Mouse (Mus musculus) E14TG2a.4 (cell line): Measurements from ENCODE around the gene Rftn1.

Experiments
- H3K27me3 ChIP-seq: 2 replicates; pipeline ENCODE4 v1.6.1; 2014; ENCODE audit warnings: low read length, control low read depth; ENCODE audit not compliant: insufficient read depth
- H3K36me3 ChIP-seq: 2 replicates; pipeline ENCODE4 v1.6.1; 2014; ENCODE audit warnings: low read length, control low read depth; ENCODE audit not compliant: insufficient read depth
- H3K4me1 ChIP-seq: replicated peaks from 2 replicates; pipeline ENCODE4 v1.6.1; 2014; ENCODE audit warnings: low read depth, low read length, control low read depth
- H3K4me3 ChIP-seq: replicated peaks from 2 replicates; pipeline ENCODE4 v1.5.1; 2014; ENCODE audit warnings: mild to moderate bottlenecking, low read length
- H3K9me3 ChIP-seq: 2 replicates; pipeline ENCODE4 v1.6.1; 2014; ENCODE audit warnings: low read length, control low read depth
- CTCF ChIP-seq: conservative IDR thresholded peaks from 2 replicates; pipeline ENCODE4 v1.5.1; 2014; ENCODE audit warnings: low read length
- NANOG ChIP-seq: IDR thresholded peaks from 2 replicates; pipeline ENCODE4 v1.6.1; 2014; ENCODE audit warnings: borderline replicate concordance, low read length, mixed read lengths
- POU5F1 ChIP-seq: IDR thresholded peaks from 2 replicates; pipeline ENCODE4 v1.6.1; 2014; ENCODE audit warnings: low read length, borderline replicate concordance

Gene Rftn1

DNA sequence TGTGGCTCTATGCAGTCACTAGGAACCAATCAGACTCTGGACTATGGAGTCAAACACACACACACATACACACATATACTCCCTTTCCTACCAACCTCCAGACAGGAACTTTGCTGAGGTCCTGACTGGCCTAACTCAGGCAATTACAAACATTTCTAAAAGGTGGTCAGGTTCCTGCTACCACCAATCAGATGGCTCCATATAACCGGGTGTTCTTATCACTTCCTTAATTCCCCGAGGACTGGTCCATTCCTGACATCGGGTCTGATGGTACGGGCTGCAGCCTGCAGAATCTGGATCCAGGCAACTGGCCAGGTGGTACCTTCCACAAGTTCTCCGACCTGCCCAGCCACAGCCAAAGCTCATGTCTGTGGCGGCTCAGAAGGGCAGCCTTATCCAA lies 226.0 kb downstream of the Rftn1 start:
- Histone ChIP-seq H3K4me3 (no peak overlapping the region), H3K4me1 (peaks cover 6% of the 10 kb centered on the region), H3K9me3 (peaks cover 6% of the 10 kb centered on the region), H3K36me3 (no peaks in the 10 kb centered on the region), H3K27me3 (no peaks in the 10 kb centered on the region; the same call in 1 of the 2 replicates)
- no peak for TF ChIP-seq POU5F1
- no peak for TF ChIP-seq NANOG
- TF ChIP-seq CTCF, result no peak

DNA sequence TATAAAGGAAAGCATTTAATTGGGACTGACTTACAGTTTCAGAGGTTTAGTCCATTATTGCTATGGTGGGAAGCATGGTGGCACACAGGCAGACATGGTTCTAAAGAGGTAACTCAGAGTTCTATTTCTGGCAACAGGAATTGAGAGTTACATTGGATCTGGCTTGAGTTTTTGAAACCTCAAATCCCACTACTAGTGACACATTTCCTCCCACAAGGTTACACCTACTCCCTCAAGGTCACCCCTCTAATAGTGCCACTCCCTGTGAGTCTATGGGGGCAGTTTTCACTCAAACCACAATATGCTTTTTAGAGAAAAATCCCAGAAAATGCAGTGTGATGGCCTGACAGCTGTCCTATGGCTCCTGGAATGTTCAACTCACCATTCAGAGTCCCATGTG lies 231.5 kb downstream of the Rftn1 start:
- peaks cover 9% of the 10 kb centered on the region for H3K9me3 ChIP-seq
- H3K36me3 ChIP-seq, result no peaks in the 10 kb centered on the region
- H3K4me3 ChIP-seq, result no peak overlapping the region
- H3K27me3 ChIP-seq, result no peaks in the 10 kb centered on the region
- no peaks in the 10 kb centered on the region for H3K4me1 ChIP-seq
- TF ChIP-seq POU5F1 (no peak), NANOG (no peak), CTCF (no peak)

DNA sequence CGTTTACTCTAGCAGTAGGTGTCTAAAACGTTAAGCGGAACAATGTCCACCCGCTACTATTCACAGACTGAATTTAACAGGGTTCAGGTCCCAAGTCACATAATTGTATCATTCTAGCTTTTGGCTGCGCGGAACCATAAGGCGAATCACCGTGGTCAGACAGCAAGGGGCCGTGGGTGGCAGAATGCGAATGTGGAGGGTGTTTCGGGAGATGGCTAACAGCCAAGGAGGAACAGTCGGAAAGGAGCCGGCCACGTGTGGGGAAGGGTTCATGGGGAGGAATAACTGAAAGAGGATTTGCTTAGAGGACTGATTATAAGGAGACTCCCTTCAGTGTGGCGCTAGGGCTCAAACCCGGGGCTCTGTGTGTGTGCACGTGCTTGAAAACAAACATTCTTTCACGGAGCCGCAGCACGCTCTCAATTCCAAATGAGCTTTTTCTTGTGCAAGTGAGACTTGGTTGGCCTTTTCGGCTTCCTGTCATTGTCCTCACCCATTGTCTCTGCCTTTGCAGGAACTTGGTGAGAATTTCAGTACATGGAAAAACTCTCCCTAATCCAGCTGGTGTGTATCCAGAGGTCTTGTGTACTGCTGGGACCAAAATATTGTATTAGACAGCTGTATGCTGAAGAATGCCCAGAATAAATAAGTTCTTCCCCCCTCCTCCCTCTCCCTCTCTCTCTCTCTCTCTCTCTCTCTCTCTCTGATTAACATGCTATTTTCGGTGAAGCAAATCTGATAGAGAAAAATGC lies 238.4 kb downstream of the Rftn1 start:
- Histone ChIP-seq H3K4me3 (no peak overlapping the region), H3K27me3 (no peaks in the 10 kb centered on the region; the same call in 1 of the 2 replicates), H3K9me3 (no peaks in the 10 kb centered on the region), H3K36me3 (no peaks in the 10 kb centered on the region), H3K4me1 (peaks cover 6% of the 10 kb centered on the region; the same call in 1 of the 2 replicates)
- TF ChIP-seq CTCF (no peak; the same call in 1 of the 2 replicates), POU5F1 (no peak), NANOG (no peak)

DNA sequence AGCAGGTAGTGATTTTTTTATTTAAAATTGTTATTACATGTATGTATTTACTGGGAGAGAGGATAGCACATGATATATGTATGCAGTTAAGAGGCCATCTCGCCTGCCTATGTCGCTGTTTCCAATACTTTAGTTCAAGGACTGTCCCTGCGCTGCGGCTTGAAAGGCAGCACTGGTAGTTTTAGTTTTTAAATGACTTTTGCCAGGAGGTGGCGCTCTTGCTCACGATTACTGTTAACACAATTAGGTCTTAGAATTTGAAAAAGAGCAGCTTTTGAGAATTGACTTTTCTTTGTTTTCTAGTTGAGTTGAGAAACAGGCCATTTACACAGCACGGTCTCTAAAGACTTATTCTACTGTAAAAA lies 239.0 kb downstream of the Rftn1 start:
- no peaks in the 10 kb centered on the region for H3K36me3 ChIP-seq
- H3K4me1 ChIP-seq, result peaks cover 6% of the 10 kb centered on the region; the same call in 1 of the 2 replicates
- TF ChIP-seq NANOG, result no peak
- peak; percentile 41 for TF ChIP-seq CTCF
- no peaks in the 10 kb centered on the region; the same call in 1 of the 2 replicates for H3K27me3 ChIP-seq
- no peaks in the 10 kb centered on the region for H3K9me3 ChIP-seq
- H3K4me3 ChIP-seq, result no peak overlapping the region

DNA sequence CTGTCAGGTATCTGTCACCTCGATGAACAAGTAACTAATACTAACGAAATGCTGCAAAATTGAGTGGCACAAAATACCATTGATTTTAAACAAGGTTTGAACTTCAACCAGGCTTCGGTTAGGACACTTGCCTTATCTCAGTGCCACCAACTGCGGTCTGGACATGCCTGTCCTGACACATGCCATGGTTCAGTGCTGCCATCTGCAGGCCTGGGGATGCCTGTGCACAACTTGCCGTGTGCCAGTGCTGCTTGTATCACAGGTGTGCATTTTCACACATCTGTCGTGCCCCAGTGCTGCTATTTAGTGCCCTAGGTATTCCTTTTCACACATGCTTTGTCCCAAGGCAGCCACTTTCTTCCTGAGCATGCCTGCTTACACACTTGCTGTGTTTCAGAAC lies 247.8 kb downstream of the Rftn1 start:
- TF ChIP-seq POU5F1, result no peak
- peak; percentile 32 for TF ChIP-seq CTCF
- H3K9me3 ChIP-seq, result peaks cover 31% of the 10 kb centered on the region
- no peaks in the 10 kb centered on the region for H3K36me3 ChIP-seq
- no peaks in the 10 kb centered on the region for H3K4me1 ChIP-seq
- no peaks in the 10 kb centered on the region; the same call in 1 of the 2 replicates for H3K27me3 ChIP-seq
- H3K4me3 ChIP-seq, result no peak overlapping the region
